Mouse (Mus musculus) frontal cortex, postnatal 36 days (tissue): ENCODE data around the gene Gm20458.

Source experiments
- DNase-seq, 2 experiments: peaks; one replicate each; pipeline ENCODE4 v3.0.0; 2022; ENCODE audit warnings: low spot score in 2 of 2

Gene Gm20458

GRCm38 (mm10) chr2:164435216-164436090, 25.3 kb upstream of the Gm20458 start:
- DNase-seq = no peak

- DNase-seq = peak in 1 of 2 experiments; percentile 39
Observed at GRCm38 (mm10) chr2:164436215-164436913, 24.4 kb upstream of the Gm20458 start.

- DNase-seq = no peak
Observed at GRCm38 (mm10) chr2:164436961-164437360, 23.8 kb upstream of the Gm20458 start.

- no peak for DNase-seq
Observed at GRCm38 (mm10) chr2:164437710-164438109, 23.1 kb upstream of the Gm20458 start.

GRCm38 (mm10) chr2:164438257-164438656, 22.5 kb upstream of the Gm20458 start:
- DNase-seq = no peak

GRCm38 (mm10) chr2:164439001-164439421, 21.8 kb upstream of the Gm20458 start:
- DNase-seq = no peak

- DNase-seq = no peak
Observed at GRCm38 (mm10) chr2:164440314-164440713, 20.5 kb upstream of the Gm20458 start.

- no peak for DNase-seq
Observed at GRCm38 (mm10) chr2:164441155-164441554, 19.6 kb upstream of the Gm20458 start.

- no peak for DNase-seq
Observed at GRCm38 (mm10) chr2:164441731-164442130, 19.0 kb upstream of the Gm20458 start.

GRCm38 (mm10) chr2:164442315-164443050, 18.3 kb upstream of the Gm20458 start:
- DNase-seq = no peak

GRCm38 (mm10) chr2:164443051-164443437, 17.7 kb upstream of the Gm20458 start:
- peak; percentile 65 to 67 for DNase-seq

- no peak for DNase-seq
Observed at GRCm38 (mm10) chr2:164443460-164444000, 17.2 kb upstream of the Gm20458 start, which contains the start of gene Sdc4. Gene Sdc4, minus strand, starts transcription at chr2:164443887.

- no peak for DNase-seq
Observed at GRCm38 (mm10) chr2:164444701-164445100, 16.1 kb upstream of the Gm20458 start.

GRCm38 (mm10) chr2:164445399-164446085, 15.2 kb upstream of the Gm20458 start:
- DNase-seq = no peak

- no peak for DNase-seq
Observed at GRCm38 (mm10) chr2:164446086-164446469, 14.7 kb upstream of the Gm20458 start.

GRCm38 (mm10) chr2:164448140-164448539, 12.6 kb upstream of the Gm20458 start:
- DNase-seq = no peak

GRCm38 (mm10) chr2:164448921-164449320, 11.8 kb upstream of the Gm20458 start:
- DNase-seq = no peak

GRCm38 (mm10) chr2:164449341-164450042, 11.3 kb upstream of the Gm20458 start:
- no peak for DNase-seq

- DNase-seq = no peak
Observed at GRCm38 (mm10) chr2:164452000-164452676, 8.6 kb upstream of the Gm20458 start.
